Mouse (Mus musculus): ENCODE results near the gene Prss8. TPM values are rescaled to one million over a fixed set of nuclear protein-coding genes. Genes with fewer than 3 reads are reported as not detected.
"Not testable (repeated sequence)": the region's sequence is repeated elsewhere in the genome, so short reads cannot be mapped to it uniquely, and the experiment has no call there.

Gene Prss8
- total and polyA plus RNA-seq, 3 experiments: 0.12 to 0.21 TPM; not detected in 1

- not testable (repeated sequence) for H3K4me3 ChIP-seq (ENCODE audit: control insufficient read depth in 1 of 2, insufficient read depth in 1 of 2, low read depth in 2 of 2, low read length in 2 of 2); H3K9me3 ChIP-seq (replicated peaks; ENCODE audit: insufficient read depth, low read length); H3K4me1 ChIP-seq (ENCODE audit: control insufficient read depth in 1 of 2, insufficient read depth in 2 of 2, low read length in 2 of 2); H3K79me2 ChIP-seq (ENCODE audit: control insufficient read depth, insufficient read depth, low read length, poor library complexity); H3K27me3 ChIP-seq (ENCODE audit: control insufficient read depth in 1 of 2, insufficient read depth in 2 of 2, low read length in 2 of 2); H3K27ac ChIP-seq (ENCODE audit: control insufficient read depth, low read depth, low read length); H3K36me3 ChIP-seq (ENCODE audit: control insufficient read depth in 1 of 2, insufficient read depth in 2 of 2, low read length in 2 of 2); H3K9ac ChIP-seq (ENCODE audit: control insufficient read depth, low read depth, low read length, poor library complexity, severe bottlenecking)
- DNase-seq (ENCODE audit: low read depth, low spot score): peak; percentile 59
- TF ChIP-seq ZNF384 (IDR thresholded peaks at IDR 0.05; ENCODE audit: low read depth, low read length) (peak; percentile 92), CTCF (IDR thresholded peaks at IDR 0.05 in 2 of 3, conservative IDR thresholded peaks at IDR 0.05 in 1 of 3; ENCODE audit: control insufficient read depth in 1 of 3, insufficient read depth in 1 of 3, low read depth in 2 of 3, low read length in 3 of 3, poor library complexity in 1 of 3, severe bottlenecking in 1 of 3) (peak in 1 of 3 experiments; percentile 34; a peak in 2 of 6 replicates), MYC (IDR thresholded peaks at IDR 0.05; ENCODE audit: low read depth, low read length) (peak; percentile 64; the same call in 1 of the 2 replicates), SMC3 (IDR thresholded peaks at IDR 0.05; ENCODE audit: low read depth, low read length) (peak; percentile 23; the same call in 1 of the 2 replicates), RAD21 (IDR thresholded peaks at IDR 0.05; ENCODE audit: low read depth, low read length) (peak; percentile 39)
Measured at GRCm38 (mm10) chr7:127942097-127942496, 12.2 kb upstream of the Prss8 start.

GRCm38 (mm10) chr7:127936216-127936884 is 6.4 kb upstream of the Prss8 start:
- H3K4me1 ChIP-seq (ENCODE audit: control insufficient read depth in 1 of 2, insufficient read depth in 2 of 2, low read length in 2 of 2): peaks cover 2 to 7% of the 10 kb centered on the region in 2 experiments; a peak in 3 of 4 replicates
- H3K36me3 ChIP-seq (ENCODE audit: control insufficient read depth in 1 of 2, insufficient read depth in 2 of 2, low read length in 2 of 2): peaks cover 0 to 10% of the 10 kb centered on the region in 2 experiments; a peak in 2 of 4 replicates
- H3K79me2 ChIP-seq (ENCODE audit: control insufficient read depth, insufficient read depth, low read length, poor library complexity): peaks cover 1% of the 10 kb centered on the region; the same call in 1 of the 2 replicates
- no peak for TF ChIP-seq MAFK (IDR thresholded peaks at IDR 0.05; ENCODE audit: borderline replicate concordance, low read depth, low read length)
- TF ChIP-seq TAL1 (IDR thresholded peaks at IDR 0.05; ENCODE audit: low read length): no peak
- TF ChIP-seq NELFE (IDR thresholded peaks at IDR 0.05; ENCODE audit: low read depth, low read length): no peak
- no peak for TF ChIP-seq ZNF384 (IDR thresholded peaks at IDR 0.05; ENCODE audit: low read depth, low read length)
- TF ChIP-seq BHLHE40 (IDR thresholded peaks at IDR 0.05; ENCODE audit: borderline replicate concordance, low read depth, low read length): no peak
- no peak for TF ChIP-seq TCF12 (IDR thresholded peaks at IDR 0.05; ENCODE audit: low read depth, low read length)
- TF ChIP-seq MYB (IDR thresholded peaks at IDR 0.05; ENCODE audit: low read depth, low read length): no peak
- no peak for TF ChIP-seq POLR2AphosphoS2 (IDR thresholded peaks at IDR 0.05; ENCODE audit: low read length)
- no peak for TF ChIP-seq CTCF (IDR thresholded peaks at IDR 0.05 in 2 of 3, conservative IDR thresholded peaks at IDR 0.05 in 1 of 3; ENCODE audit: control insufficient read depth in 1 of 3, insufficient read depth in 1 of 3, low read depth in 2 of 3, low read length in 3 of 3, poor library complexity in 1 of 3, severe bottlenecking in 1 of 3)
- TF ChIP-seq ELF1 (IDR thresholded peaks at IDR 0.05; ENCODE audit: low read depth, low read length): no peak
- no peak for TF ChIP-seq NRF1 (IDR thresholded peaks at IDR 0.05; ENCODE audit: insufficient read depth, low read depth, low read length, poor library complexity, severe bottlenecking)
- TF ChIP-seq TBP (IDR thresholded peaks at IDR 0.05; ENCODE audit: low read depth, low read length): no peak
- TF ChIP-seq MYC (IDR thresholded peaks at IDR 0.05; ENCODE audit: low read depth, low read length): no peak
- H3K4me3 ChIP-seq (ENCODE audit: control insufficient read depth in 1 of 2, insufficient read depth in 1 of 2, low read depth in 2 of 2, low read length in 2 of 2): peak overlapping the region; percentile 79 to 89
- no peak overlapping the region for H3K27ac ChIP-seq (ENCODE audit: control insufficient read depth, low read depth, low read length)
- no peak for DNase-seq (ENCODE audit: low read depth, low spot score)
- H3K9ac ChIP-seq (ENCODE audit: control insufficient read depth, low read depth, low read length, poor library complexity, severe bottlenecking): peak overlapping the region; percentile 92
- no peaks in the 10 kb centered on the region for H3K27me3 ChIP-seq (ENCODE audit: control insufficient read depth in 1 of 2, insufficient read depth in 2 of 2, low read length in 2 of 2)
- no peaks in the 10 kb centered on the region for H3K9me3 ChIP-seq (replicated peaks; ENCODE audit: insufficient read depth, low read length)
